Mouse (Mus musculus) kidney, adult 8-10 months (tissue): ENCODE results near the gene Chrna9.
A peak's percentile ranks its signal among the peaks of the same experiment; 100 is the strongest.
"Not testable (repeated sequence)": the region's sequence is repeated elsewhere in the genome, so short reads cannot be mapped to it uniquely, and the experiment has no call there.

Experiments
- DNase-seq, 2 experiments: peaks; one replicate each; pipeline ENCODE4 v3.0.0; 2022

Gene Chrna9

GRCm38 (mm10) chr5:65959893-65960596, 25.3 kb downstream of the Chrna9 start:
- DNase-seq: no peak

- no peak for DNase-seq
Observed at GRCm38 (mm10) chr5:65960597-65960950, 25.9 kb downstream of the Chrna9 start.

GRCm38 (mm10) chr5:65963291-65963690, 28.6 kb downstream of the Chrna9 start:
- DNase-seq: no peak

- DNase-seq: no peak
Observed at GRCm38 (mm10) chr5:65965771-65966279, 31.1 kb downstream of the Chrna9 start.

- no peak for DNase-seq
Observed at GRCm38 (mm10) chr5:65967091-65967490, 32.4 kb downstream of the Chrna9 start.

GRCm38 (mm10) chr5:65968004-65968403, 33.3 kb downstream of the Chrna9 start:
- no peak for DNase-seq

- DNase-seq: no peak
Observed at GRCm38 (mm10) chr5:65973189-65973588, 38.5 kb downstream of the Chrna9 start.

GRCm38 (mm10) chr5:65975731-65976130, 41.0 kb downstream of the Chrna9 start:
- DNase-seq: no peak

- DNase-seq: no peak
Observed at GRCm38 (mm10) chr5:65986426-65986825, 51.7 kb downstream of the Chrna9 start.

GRCm38 (mm10) chr5:65987004-65987403, 52.3 kb downstream of the Chrna9 start:
- not testable (repeated sequence) for DNase-seq

- no peak for DNase-seq
Observed at GRCm38 (mm10) chr5:65991191-65991590, 56.5 kb downstream of the Chrna9 start.

GRCm38 (mm10) chr5:65994643-65995042, 59.9 kb downstream of the Chrna9 start:
- DNase-seq: peak; percentile 61 to 71

- DNase-seq: no peak
Observed at GRCm38 (mm10) chr5:65997813-65998212, 63.1 kb downstream of the Chrna9 start.

- DNase-seq: no peak
Observed at GRCm38 (mm10) chr5:65999106-65999505, 64.4 kb downstream of the Chrna9 start.

GRCm38 (mm10) chr5:66000074-66000473, 65.4 kb downstream of the Chrna9 start:
- DNase-seq: peak; percentile 90

GRCm38 (mm10) chr5:66000567-66001125, 65.9 kb downstream of the Chrna9 start:
- DNase-seq: no peak

- DNase-seq: no peak
Observed at GRCm38 (mm10) chr5:66001232-66001631, 66.5 kb downstream of the Chrna9 start.

- DNase-seq: no peak
Observed at GRCm38 (mm10) chr5:66004134-66004925, 69.6 kb downstream of the Chrna9 start, which contains the start of gene 9130230L23Rik. Gene 9130230L23Rik, minus strand, starts transcription at chr5:66004285.

GRCm38 (mm10) chr5:66005041-66005678, 70.4 kb downstream of the Chrna9 start:
- no peak for DNase-seq

- no peak for DNase-seq
Observed at GRCm38 (mm10) chr5:66008245-66008967, 73.7 kb downstream of the Chrna9 start.

GRCm38 (mm10) chr5:66013999-66014398, 79.3 kb downstream of the Chrna9 start:
- DNase-seq: peak; percentile 63 to 82

- DNase-seq: peak; percentile 76 to 79
Observed at GRCm38 (mm10) chr5:66014437-66014836, 79.7 kb downstream of the Chrna9 start.
